17 mouse cellular contexts compared by ENCODE assay signal in the genomic region with DNA sequence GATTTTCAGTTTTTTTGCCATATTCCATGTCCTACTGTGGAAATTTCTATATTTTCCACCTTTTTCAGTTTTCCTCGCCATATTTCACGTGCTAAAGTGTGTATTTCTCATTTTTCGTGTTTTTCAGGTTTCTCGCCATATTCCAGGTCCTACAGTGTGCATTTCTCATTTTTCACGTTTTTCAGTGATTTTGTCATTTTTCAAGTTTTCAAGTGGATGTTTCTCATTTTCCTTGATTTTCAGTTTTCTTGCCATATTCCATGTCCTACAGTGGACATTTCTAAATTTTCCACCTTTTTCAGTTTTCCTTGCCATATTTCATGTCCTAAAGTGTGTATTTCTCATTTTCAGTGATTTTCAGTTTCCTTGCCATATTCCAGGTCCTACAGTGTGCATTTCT. TPM values are rescaled to one million over a fixed set of nuclear protein-coding genes. Genes with fewer than 3 reads are reported as not detected.
"Had no signal": no experiment of that assay in that cellular context is flagged by ENCODE, and none has a peak within 500 bp of the region (broad histone marks: within the 10 kb centered on the region; RNA-seq: fewer than 3 reads in every experiment).

No protein-coding gene starts in this region.

RNA-seq across cellular contexts. Expression of a gene that starts 0.9 kb away (rescaled TPM):
- total RNA-seq: heart, postnatal 10 days; heart, postnatal 14 days; heart, postnatal 25 days; heart, postnatal 36 days; heart, postnatal 4 days; layer of hippocampus, adult 18-20 months; layer of hippocampus, adult 2 months; layer of hippocampus, adult 8-10 months; layer of hippocampus, postnatal 10 days; layer of hippocampus, postnatal 25 days; layer of hippocampus, postnatal 36 days; left cerebral cortex, adult 18-20 months; left cerebral cortex, adult 2 months had no signal

RNA-seq across cellular contexts. Expression of a gene that starts 2.8 kb away (rescaled TPM):
- total RNA-seq: heart, postnatal 25 days; hindbrain, postnatal 0 days had no signal

RNA-seq across cellular contexts. Expression of a gene that starts 8.3 kb away (rescaled TPM):
- total RNA-seq: heart, postnatal 10 days; heart, postnatal 14 days; heart, postnatal 25 days; heart, postnatal 36 days; heart, postnatal 4 days; hematopoietic stem cell, adult 5-6 weeks; hindbrain, postnatal 0 days; layer of hippocampus, adult 18-20 months; layer of hippocampus, adult 2 months; layer of hippocampus, adult 8-10 months; layer of hippocampus, postnatal 10 days; layer of hippocampus, postnatal 14 days; layer of hippocampus, postnatal 25 days; layer of hippocampus, postnatal 36 days; left cerebral cortex, adult 18-20 months; left cerebral cortex, adult 2 months; left cerebral cortex, adult 8-10 months had no signal

RNA-seq across cellular contexts. Expression of a gene that starts 8.9 kb away (rescaled TPM):
- total RNA-seq: heart, postnatal 10 days; heart, postnatal 14 days; heart, postnatal 25 days; hindbrain, postnatal 0 days; layer of hippocampus, adult 18-20 months; left cerebral cortex, adult 2 months had no signal

RNA-seq across cellular contexts. Expression of a gene that starts 10.5 kb away (rescaled TPM):
- total RNA-seq: heart, postnatal 10 days; heart, postnatal 14 days; heart, postnatal 25 days; heart, postnatal 36 days; heart, postnatal 4 days; hematopoietic stem cell, adult 5-6 weeks; hindbrain, postnatal 0 days; layer of hippocampus, adult 18-20 months; layer of hippocampus, adult 2 months; layer of hippocampus, postnatal 10 days; layer of hippocampus, postnatal 14 days; layer of hippocampus, postnatal 25 days; layer of hippocampus, postnatal 36 days; left cerebral cortex, adult 18-20 months; left cerebral cortex, adult 2 months; left cerebral cortex, adult 8-10 months had no signal
